Mouse (Mus musculus): ENCODE results near the gene Slit3.

DNA sequence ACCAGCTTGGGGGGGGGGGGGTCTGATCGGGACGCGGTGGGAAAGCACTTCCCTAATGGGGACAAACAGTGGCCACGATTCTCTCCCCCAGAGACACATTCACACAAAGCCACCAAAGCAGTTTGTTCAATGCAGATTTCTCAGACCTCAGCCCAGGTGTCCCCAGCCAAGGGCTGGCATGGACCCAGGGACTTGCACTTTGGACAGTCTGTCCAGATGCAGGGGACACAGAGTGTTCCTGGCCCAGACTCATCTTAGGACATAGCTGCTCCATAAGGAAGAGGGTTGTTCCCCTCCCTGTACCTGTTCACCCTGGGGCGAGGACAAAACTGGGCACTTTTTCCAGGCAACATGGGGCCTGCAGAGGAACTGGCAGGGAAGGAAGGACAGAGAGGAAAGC lies 577.9 kb downstream of the Slit3 start:
- no peak for TF ChIP-seq CTCF (IDR thresholded peaks at IDR 0.05; ENCODE audit: borderline replicate concordance, insufficient read depth, low read length)
- no peak for TF ChIP-seq POLR2A (IDR thresholded peaks at IDR 0.05; ENCODE audit: low read depth, low read length)
